Mouse (Mus musculus): ENCODE measurements around the gene Fmnl3. TPM values are rescaled to one million over a fixed set of nuclear protein-coding genes. Genes with fewer than 3 reads are reported as not detected.

The Fmnl3 gene
- 0.64 TPM for polyA plus RNA-seq (2014; fragmentation: Illumina TruSeq; extraction: RNeasy Lipid Tissue Mini Kit (QIAGEN cat#74804); ENCODE audit: low read depth, low replicate concordance)

GRCm38 (mm10) chr15:99370259-99370691 lies at the start of gene Fmnl3:
Fmnl3 (minus strand) TSS chr15:99370482.

GRCm38 (mm10) chr15:99392486-99393385 lies 22.5 kb upstream of the Fmnl3 start, which contains the start of gene Tmbim6:
Tmbim6 (plus strand) TSS chr15:99392882.

GRCm38 (mm10) chr15:99295484-99295981 lies 74.7 kb downstream of the Fmnl3 start, which contains the start of gene Fam186b:
Fam186b (minus strand) TSS chr15:99295888.

GRCm38 (mm10) chr15:99294813-99295374 lies 75.4 kb downstream of the Fmnl3 start, which contains the start of gene Prpf40b:
Prpf40b (plus strand) TSS chr15:99295087.

Other genes starting within 250 kb of the Fmnl3 start
- gene Spats2, start 244.6 kb downstream of the Fmnl3 start, polyA plus RNA-seq (2014; fragmentation: Illumina TruSeq; extraction: RNeasy Lipid Tissue Mini Kit (QIAGEN cat#74804); ENCODE audit: low read depth, low replicate concordance), result 4.0 TPM
- gene Kcnh3, start 145.6 kb downstream of the Fmnl3 start, polyA plus RNA-seq (2014; fragmentation: Illumina TruSeq; extraction: RNeasy Lipid Tissue Mini Kit (QIAGEN cat#74804); ENCODE audit: low read depth, low replicate concordance), result not detected
- gene Mcrs1, start 118.5 kb downstream of the Fmnl3 start, polyA plus RNA-seq (2014; fragmentation: Illumina TruSeq; extraction: RNeasy Lipid Tissue Mini Kit (QIAGEN cat#74804); ENCODE audit: low read depth, low replicate concordance), result 0.93 TPM
- gene Prpf40b, start 75.4 kb downstream of the Fmnl3 start, polyA plus RNA-seq (2014; fragmentation: Illumina TruSeq; extraction: RNeasy Lipid Tissue Mini Kit (QIAGEN cat#74804); ENCODE audit: low read depth, low replicate concordance), result 3.4 TPM
- gene Fam186b, start 74.6 kb downstream of the Fmnl3 start, polyA plus RNA-seq (2014; fragmentation: Illumina TruSeq; extraction: RNeasy Lipid Tissue Mini Kit (QIAGEN cat#74804); ENCODE audit: low read depth, low replicate concordance), result not detected
- 634 TPM for gene Tmbim6, start 22.4 kb upstream of the Fmnl3 start, polyA plus RNA-seq (2014; fragmentation: Illumina TruSeq; extraction: RNeasy Lipid Tissue Mini Kit (QIAGEN cat#74804); ENCODE audit: low read depth, low replicate concordance)
- gene Nckap5l, start 87.3 kb upstream of the Fmnl3 start, polyA plus RNA-seq (2014; fragmentation: Illumina TruSeq; extraction: RNeasy Lipid Tissue Mini Kit (QIAGEN cat#74804); ENCODE audit: low read depth, low replicate concordance), result not detected
- 0.64 TPM for gene Bcdin3d, start 104.2 kb upstream of the Fmnl3 start, polyA plus RNA-seq (2014; fragmentation: Illumina TruSeq; extraction: RNeasy Lipid Tissue Mini Kit (QIAGEN cat#74804); ENCODE audit: low read depth, low replicate concordance)
- not detected for gene Faim2, start 157.7 kb upstream of the Fmnl3 start, polyA plus RNA-seq (2014; fragmentation: Illumina TruSeq; extraction: RNeasy Lipid Tissue Mini Kit (QIAGEN cat#74804); ENCODE audit: low read depth, low replicate concordance)
- gene Aqp2, start 208.6 kb upstream of the Fmnl3 start, polyA plus RNA-seq (2014; fragmentation: Illumina TruSeq; extraction: RNeasy Lipid Tissue Mini Kit (QIAGEN cat#74804); ENCODE audit: low read depth, low replicate concordance), result not detected
- gene Aqp5, start 220.3 kb upstream of the Fmnl3 start, polyA plus RNA-seq (2014; fragmentation: Illumina TruSeq; extraction: RNeasy Lipid Tissue Mini Kit (QIAGEN cat#74804); ENCODE audit: low read depth, low replicate concordance), result not detected
- not detected for gene Aqp6, start 230.9 kb upstream of the Fmnl3 start, polyA plus RNA-seq (2014; fragmentation: Illumina TruSeq; extraction: RNeasy Lipid Tissue Mini Kit (QIAGEN cat#74804); ENCODE audit: low read depth, low replicate concordance)